Mouse (Mus musculus): ENCODE results near the gene Gpc6.

Gene Gpc6

DNA sequence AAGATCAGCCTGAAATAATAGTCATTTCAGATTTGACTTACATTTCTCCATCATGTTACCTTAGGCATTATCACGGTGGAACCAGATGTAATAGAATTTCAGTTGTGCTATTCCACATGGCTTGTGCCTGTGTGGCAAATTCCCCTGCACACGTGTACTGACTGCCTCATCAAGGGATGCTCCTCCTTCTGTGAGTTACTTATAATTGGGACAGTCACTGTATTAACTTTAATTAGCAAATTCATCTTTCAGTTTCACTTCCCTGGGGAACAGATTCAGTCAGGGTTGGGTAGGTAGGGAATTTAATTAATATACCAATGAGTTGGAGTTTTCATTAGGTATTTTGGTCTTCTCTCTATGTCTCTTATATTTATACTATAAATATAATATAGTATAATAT, 869.8 kb downstream of the Gpc6 start:
- no peak for DNase-seq (ENCODE audit: low spot score in 2 of 2)

- DNase-seq (ENCODE audit: low spot score in 2 of 2): no peak
Observed at GRCm38 (mm10) chr14:117796661-117797060, 871.5 kb downstream of the Gpc6 start.

DNA sequence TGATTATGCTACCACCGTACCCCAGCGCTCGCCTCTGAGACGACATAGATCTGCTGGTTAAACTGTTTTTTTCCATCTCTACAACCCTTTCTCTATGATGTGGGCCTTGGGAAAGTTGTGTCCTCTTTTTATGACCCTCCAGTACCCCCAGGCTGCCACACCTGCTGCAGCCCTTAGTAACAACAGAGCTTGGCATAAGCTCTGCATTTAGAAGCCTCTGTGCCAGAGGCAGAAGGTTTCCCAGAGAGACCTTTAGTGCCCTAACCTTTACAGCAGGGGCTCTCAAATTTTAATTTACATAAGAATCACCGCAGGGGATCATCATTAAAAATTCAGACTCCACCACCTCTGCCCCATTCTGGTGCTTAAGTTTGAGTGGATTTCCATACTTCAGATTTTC, 875.3 kb downstream of the Gpc6 start:
- DNase-seq (ENCODE audit: low spot score in 2 of 2): no peak

DNA sequence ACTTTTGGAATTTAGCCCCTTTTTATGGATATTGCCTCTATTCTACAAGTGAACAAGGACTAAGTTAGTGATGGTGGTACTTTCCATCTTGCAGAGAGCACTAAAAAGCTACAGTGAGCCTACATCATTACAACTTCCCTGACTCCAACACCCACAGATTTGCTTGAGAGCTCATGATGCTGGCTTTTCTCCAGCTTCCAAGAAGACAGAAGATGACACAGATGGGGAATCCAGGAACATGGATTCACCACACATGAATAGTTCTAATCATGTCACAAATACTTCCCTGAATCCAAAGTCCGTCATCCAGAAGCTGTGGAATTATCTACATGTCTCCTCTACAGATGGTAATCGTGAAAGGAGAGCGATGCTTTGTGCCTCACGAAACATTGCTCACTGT, 882.7 kb downstream of the Gpc6 start:
- no peak for DNase-seq (ENCODE audit: low spot score in 2 of 2)

- no peak for DNase-seq (ENCODE audit: low spot score in 2 of 2)
Observed at GRCm38 (mm10) chr14:117808326-117808725, 883.2 kb downstream of the Gpc6 start.

DNA sequence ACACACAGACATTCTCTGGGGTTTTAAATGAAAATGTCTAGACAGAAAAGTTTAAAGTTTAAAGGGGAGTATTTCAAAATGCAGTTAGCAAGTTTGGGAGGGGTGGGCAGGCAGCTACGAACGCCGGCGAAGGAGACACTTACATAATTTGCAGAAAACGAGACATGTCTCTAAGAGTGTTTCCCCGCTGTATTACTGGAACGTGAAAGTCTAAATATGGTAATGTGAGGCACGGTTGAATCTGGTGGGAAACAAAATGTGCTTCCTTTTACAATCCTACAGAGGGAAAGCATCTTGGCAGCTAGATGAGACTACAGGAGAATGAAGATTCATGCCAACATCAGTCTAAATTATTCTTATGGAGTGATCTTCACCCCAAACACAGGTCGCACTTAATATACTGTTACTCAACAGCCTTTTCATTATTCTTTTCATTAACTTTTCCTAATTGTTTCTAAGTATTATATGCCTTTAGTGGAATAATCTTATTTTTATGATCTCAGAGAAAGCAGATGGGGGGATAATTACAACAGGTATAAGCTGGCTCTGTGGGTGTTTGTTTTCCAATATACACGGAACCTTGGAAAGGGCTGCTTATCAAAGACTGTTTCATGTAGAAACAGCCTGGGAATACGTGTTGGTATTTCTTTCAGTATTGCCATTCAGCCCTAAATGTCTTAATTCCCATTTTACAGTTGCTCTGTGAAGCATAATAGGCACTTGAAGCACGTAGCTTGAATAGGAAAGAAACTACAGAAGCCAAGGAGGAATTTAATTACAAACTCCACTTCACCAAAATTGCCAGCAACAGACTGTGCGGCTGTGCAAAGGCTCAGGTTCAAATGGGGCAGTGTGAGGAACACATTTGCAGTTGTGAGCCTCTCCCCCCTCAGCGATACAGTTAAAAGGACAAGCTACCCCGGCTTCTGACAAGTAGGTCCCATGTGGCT, 885.5 kb downstream of the Gpc6 start:
- peak; percentile 21 to 38 for DNase-seq (ENCODE audit: low spot score in 2 of 2)

DNA sequence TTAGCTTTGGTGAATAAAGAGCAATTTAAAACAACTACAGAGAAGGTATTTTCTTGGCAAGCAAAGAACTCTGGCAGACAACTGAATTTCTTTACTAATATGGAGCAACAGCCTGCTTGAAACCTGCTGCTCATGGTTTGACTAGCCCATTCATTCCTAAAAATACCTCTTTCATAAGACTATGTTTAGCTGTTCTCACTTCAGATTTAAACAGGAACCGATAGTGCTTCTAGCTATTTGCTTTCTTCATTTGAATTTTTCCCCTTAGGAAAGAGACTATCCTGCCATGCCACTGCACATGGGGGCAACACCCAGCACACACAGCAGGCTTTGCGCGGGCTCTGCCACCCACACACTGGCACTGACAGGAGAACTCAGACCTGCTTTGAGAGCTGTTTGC, 888.4 kb downstream of the Gpc6 start:
- peak; percentile 44 to 63 for DNase-seq (ENCODE audit: low spot score in 2 of 2)

- no peak for DNase-seq (ENCODE audit: low spot score in 2 of 2)
Observed at GRCm38 (mm10) chr14:117816008-117816407, 890.9 kb downstream of the Gpc6 start.

DNA sequence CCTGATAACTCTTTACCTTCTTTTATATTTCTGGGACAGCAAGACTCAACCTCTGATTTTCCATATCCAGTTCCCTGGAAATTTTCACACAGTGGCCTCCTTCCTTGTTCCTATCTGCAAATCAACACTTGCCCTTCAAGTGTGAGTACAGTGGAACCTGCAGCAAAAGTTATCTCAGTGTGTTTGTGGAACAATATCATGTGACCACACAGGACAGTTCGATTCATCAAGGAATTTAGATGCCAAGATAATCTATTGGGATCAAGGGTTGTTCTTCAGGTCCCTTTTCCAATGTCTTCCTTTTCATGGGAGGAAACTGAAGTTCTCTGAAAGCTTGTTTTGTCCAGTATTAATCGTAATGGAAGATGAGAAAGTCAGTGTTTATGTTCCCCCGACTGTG, 891.6 kb downstream of the Gpc6 start:
- no peak for DNase-seq (ENCODE audit: low spot score in 2 of 2)

DNA sequence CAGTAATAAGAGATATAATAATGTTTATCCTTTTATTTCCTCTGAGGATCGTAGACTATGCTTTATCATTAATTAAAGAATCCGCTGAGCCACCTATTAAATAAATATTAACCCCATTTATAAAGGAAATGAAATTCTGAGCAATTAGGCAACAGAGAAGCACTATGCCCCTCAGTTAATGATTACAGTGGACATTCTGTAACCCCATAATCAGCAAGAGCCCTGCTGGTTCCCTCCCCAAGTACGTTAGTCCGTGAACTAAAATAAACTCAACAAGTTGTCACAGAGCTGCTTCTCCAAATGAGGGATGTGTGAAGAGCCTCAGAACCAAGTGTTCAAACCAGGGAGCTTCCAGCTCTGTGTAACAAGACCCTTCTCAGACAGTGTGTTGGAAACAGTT, 892.1 kb downstream of the Gpc6 start:
- DNase-seq (ENCODE audit: low spot score in 2 of 2): no peak

DNA sequence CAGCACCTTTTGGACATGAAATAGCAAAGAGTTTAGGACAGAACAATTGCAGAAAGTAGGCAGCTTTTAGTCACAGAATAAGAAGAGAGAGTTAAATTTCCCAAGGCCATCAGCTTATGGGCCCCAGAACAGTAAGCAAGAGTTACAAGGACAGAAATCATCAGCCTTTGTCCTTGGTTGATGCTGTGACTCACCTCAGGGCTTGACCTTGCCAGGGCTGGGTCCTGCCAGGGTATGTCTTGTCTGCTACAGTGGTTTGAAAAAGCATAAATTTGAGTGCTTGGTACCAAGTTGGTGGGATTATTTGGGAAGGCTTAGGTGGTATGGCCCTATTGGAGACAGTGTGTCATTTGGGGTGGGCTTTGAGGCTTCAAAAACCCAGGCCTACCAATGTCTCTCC, 899.4 kb downstream of the Gpc6 start:
- no peak for DNase-seq (ENCODE audit: low spot score in 2 of 2)

DNA sequence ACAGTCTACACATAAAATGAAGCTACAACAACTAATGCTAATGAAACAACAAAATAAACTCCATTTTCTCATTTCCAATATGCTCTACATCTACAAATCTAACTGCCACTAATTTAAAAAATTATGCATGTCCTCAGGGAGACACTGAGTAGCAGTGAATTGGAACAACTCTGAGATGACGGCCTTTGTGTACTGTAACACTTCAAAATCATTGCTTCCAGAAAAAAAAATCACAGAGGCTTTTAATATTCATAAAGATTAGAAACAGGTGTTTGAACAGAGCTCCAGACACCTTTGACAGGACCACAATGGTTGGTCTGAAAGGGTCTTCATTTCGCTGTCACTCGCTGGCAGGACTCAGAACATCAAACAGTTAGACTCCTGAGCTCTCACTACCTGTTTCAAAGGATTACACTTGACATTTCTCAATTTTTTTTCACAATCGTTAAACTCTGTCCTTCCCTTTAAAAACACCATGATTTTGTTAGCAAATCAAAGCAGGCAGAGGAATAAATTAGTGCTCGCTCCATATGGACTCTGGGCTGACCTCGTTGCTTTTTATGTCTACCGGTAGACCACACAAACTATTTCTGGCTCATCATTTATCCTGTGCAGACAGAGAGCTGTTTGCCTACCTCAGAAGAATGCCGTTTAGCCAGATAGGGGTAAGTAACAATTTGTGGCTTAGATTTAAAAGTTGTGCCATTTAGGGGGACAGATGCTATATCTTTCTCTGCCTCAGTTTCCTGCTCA, 901.4 kb downstream of the Gpc6 start:
- no peak for DNase-seq (ENCODE audit: low spot score in 2 of 2)

GRCm38 (mm10) chr14:117831267-117831666, 906.2 kb downstream of the Gpc6 start:
- DNase-seq (ENCODE audit: low spot score in 2 of 2): no peak

DNA sequence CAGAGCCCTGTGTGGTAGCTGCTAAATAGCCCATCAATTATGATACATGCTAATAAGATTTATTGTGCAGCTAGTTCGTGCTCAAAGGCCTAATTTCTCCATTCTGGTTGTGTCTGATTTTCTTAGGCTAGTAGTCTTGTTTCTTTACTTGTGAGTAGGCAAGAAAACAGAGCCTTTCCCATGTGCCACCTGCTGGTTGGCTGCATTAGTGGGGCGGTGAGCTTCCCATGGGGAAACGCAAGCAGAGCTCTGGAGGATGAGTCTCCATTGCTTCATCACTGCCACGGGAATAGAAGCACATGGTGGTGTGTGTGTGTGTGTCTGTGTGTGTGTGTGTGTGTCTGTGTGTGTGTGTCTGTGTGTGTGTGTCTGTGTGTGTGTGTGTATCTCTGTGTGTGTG, 906.6 kb downstream of the Gpc6 start:
- peak; percentile 21 to 50 for DNase-seq (ENCODE audit: low spot score in 2 of 2)

DNA sequence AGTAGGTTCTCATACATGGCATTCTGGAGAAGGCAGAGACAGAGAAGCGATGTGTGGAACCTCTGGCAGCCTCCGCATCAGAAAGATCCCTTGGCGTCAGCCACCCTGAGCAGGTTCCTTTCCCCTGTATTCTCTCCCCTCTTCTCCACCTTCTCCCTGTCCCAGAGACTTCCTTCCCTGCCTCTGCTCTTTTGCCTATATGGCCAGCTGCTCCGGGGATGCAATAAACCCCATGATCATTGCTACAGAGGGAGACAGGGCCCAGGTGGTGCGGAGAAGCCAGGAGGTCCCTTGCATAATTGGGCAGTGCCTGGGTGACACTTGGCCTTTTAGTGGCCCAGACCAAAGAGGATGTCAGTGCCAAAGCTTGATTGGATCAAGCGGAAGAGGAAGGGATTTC, 910.4 kb downstream of the Gpc6 start:
- DNase-seq (ENCODE audit: low spot score in 2 of 2): no peak

DNA sequence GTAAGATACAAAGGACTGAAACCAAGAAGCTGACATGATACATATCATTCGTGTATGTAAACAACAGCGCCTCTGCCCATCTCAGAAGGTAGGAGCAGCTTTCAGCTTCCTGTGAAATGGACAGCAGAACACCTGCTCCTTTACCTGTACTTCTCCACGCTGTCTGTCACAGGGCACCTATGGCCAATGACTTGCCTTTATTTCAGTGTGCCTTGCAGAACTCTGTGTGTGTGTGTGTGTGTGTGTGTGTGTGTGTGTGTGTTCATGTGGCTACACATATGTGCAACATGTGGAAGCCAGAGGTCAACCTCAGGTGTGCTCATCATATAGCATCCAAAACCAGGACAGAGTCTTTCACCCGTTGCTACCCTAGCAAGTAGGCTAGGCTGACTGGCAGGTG, 911.9 kb downstream of the Gpc6 start:
- no peak for DNase-seq (ENCODE audit: low spot score in 2 of 2)

GRCm38 (mm10) chr14:117837715-117838114, 912.6 kb downstream of the Gpc6 start:
- no peak for DNase-seq (ENCODE audit: low spot score in 2 of 2)

DNA sequence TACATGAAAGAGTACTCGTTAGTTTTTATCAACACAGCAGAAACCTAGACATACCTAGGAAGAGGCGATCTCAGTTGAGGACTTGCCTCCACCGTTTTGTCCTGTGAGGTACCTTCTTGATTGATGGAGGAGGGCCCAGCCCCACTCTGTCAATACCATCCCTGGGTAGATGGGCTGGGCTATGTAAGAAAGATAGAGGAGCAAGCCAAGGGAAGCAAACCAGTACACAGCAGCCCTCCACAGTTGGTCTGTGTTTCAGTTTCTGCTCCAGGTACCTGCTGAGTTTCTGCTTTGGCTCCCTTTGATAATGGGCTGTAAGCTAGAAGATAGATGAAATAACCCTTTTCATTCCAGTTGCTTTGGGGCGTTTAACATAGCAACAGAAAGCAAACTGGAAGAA, 916.1 kb downstream of the Gpc6 start:
- no peak for DNase-seq (ENCODE audit: low spot score in 2 of 2)

DNA sequence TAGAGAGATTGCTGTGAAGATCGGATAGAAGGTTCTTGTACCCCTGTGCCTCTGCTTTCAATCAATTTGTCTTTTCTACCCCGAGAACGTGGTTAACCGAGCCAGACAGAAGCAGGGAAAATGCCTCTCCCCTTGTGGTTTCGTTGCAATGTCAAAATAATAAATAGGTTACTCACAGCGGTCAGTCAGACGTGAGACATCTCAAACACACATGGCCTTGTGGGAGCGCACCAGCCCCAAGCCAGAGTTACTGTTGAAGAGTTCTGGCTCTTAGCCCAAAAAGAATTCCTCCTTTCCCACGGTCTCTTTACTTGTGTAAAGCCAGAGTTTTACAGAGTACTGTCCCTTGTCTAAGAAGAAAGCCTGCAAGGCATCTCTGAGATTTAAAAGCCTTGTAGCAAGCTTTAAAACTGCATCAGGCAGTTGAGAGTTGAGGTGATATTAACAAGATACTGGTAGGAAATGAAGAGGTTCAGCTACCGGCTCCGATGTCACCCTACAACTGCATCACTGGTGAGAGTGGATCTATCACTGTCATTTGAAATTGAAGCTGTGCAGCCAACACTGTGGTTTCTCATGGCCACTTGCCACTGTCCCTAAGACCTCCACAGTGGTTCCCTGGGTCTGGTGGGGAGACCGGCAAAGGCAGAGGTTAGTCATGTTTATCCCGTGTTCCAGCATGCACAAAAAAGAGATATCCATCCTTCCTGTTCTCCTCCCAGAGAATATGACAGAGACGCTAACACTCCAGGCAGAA, 916.9 kb downstream of the Gpc6 start:
- no peak for DNase-seq (ENCODE audit: low spot score in 2 of 2)

DNA sequence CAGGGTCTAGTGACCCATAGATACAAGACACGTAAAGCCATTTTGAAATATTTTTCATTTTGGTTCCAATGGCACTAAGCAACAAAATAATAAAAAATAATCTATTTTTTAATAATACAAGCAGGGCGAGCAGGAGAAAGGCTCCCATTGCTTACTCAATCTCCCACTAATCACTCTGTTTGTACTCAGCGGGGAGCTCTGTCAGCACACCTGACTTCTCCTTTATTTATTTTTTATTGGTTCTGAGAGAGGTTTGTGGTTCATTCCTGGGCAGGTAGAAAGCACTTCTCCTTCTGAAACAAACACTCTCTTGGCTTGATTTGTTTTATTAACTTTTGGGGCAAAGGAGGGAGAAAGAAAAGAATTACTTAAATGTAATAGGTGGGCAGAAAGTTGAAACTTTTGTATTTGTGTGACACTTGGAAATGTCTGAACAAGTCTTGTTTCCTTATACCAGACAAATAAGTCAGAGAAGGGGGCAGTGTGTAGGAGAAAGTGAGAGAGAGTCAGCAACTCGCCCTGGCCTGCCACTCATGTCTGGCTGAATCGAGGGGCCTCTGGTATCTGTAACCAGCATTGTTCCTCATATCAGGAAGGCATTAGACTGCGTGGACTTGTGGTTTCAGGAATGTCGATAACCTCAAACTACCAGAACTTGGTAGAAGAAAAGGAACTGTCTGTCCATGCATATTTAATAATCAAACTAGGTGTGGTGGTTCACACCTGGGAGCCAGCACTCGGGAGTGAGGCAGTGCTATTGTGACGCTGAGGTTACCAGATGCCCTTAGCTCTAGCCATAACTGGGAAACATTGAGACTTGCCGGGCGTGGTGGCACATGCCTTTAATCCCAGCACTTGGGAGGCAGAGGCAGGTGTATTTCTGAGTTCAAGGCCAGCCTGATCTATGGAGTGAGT, 924.7 kb downstream of the Gpc6 start:
- no peak for DNase-seq (ENCODE audit: low spot score in 2 of 2)

- DNase-seq (ENCODE audit: low spot score in 2 of 2): no peak
Observed at GRCm38 (mm10) chr14:117852266-117852665, 927.2 kb downstream of the Gpc6 start.

All from frontal cortex, postnatal 36 days (tissue).